Mouse (Mus musculus) A20 (cell line): Measurements from ENCODE around the gene Fam83e.

Experiments used
- DNase-seq: peaks from one replicate; pipeline ENCODE4 v3.0.0-alpha.2; 2011; ENCODE audit warnings: low read depth, low spot score

The Fam83e gene

GRCm38 (mm10) chr7:45739820-45740219, 18.8 kb downstream of the Fam83e start:
- DNase-seq: no peak

DNA sequence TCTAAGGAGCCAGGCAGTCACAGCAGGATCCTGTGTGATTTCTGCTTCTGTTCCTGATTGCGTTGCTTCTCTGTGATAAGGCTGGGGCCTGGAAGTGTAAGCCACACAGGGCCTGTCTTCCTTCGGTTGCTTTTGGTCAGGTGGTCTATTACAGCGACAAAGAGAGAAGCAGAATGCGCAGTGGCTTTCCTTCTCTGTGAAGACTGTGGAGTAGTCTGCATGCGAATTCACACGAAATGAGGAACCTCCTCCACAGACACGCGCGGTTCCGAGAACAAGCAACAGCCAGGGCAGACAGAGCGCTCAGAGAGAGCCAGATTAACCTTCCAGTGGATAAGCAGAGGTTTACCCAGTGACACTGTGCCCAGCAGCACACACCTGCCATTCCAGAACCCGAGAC, 20.3 kb downstream of the Fam83e start:
- no peak for DNase-seq

- DNase-seq: no peak
Measured at GRCm38 (mm10) chr7:45741777-45742176, 20.8 kb downstream of the Fam83e start.

GRCm38 (mm10) chr7:45742338-45742737, 21.3 kb downstream of the Fam83e start:
- no peak for DNase-seq

- peak; percentile 46 for DNase-seq
Measured at GRCm38 (mm10) chr7:45744387-45744786, 23.4 kb downstream of the Fam83e start.

GRCm38 (mm10) chr7:45746518-45746917, 25.5 kb downstream of the Fam83e start:
- DNase-seq: peak; percentile 36

GRCm38 (mm10) chr7:45747450-45747849, 26.4 kb downstream of the Fam83e start:
- no peak for DNase-seq

DNA sequence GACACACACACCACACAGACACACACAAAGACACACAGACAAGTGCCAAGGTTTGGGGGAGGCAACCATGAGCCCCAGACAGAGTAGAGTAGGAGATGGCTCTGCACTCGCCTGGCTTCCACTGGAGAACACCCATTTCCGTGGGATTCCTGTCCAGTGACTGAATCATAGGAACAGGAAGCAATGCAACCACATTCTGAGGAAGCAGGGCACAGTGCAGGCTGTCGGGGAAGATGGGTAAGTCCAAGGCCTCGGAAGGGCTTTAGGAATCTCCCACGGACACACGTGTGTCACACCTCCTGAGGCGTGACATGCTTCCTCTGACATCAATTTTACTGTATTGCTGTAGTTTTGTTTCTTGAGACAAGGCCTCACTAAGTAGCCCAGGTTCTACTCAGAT, 27.1 kb downstream of the Fam83e start:
- DNase-seq: no peak

DNA sequence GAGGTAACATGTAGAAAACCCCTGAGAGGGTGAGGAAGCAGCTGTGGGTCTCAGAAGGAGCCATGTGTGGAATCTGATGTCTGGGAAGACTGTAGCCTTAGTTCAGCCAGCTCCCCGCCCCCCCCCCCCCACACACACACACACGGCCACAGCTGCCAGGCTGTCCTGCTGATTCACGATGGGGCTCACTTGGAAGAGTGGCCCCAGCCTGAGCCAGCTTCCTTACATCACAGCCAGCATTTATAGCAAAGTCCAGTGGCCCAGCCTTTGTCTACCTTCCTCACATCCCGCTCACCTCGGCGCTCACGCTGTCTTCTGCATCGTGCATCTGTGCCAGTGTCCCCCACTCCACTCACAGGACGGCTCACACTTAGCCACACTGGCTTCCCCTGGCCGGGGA, 28.4 kb downstream of the Fam83e start:
- no peak for DNase-seq

- no peak for DNase-seq
Measured at GRCm38 (mm10) chr7:45750162-45750561, 29.1 kb downstream of the Fam83e start.

- peak; percentile 26 for DNase-seq
Measured at GRCm38 (mm10) chr7:45755703-45756102, 34.7 kb downstream of the Fam83e start.

DNA sequence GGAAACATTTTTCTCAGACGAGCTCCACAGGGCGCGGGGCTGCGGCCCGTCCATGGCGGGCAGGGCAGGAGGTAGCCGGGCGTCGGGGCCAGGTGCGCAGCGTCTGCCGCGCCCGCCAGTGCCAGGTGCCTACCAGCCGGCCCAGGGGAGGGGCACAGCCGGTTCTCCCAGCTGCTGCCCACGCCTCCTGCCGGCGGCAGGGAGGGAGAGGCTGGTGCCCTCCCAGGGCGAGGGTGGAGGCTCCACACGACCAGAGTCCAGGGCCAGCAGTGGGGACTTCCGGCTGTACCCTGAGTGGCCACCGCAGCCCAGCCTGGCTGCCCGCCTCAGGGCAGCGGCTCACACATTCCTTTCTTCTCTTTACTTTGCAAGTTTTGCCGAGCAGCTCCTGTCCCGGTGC, 38.4 kb downstream of the Fam83e start:
- DNase-seq: no peak

DNA sequence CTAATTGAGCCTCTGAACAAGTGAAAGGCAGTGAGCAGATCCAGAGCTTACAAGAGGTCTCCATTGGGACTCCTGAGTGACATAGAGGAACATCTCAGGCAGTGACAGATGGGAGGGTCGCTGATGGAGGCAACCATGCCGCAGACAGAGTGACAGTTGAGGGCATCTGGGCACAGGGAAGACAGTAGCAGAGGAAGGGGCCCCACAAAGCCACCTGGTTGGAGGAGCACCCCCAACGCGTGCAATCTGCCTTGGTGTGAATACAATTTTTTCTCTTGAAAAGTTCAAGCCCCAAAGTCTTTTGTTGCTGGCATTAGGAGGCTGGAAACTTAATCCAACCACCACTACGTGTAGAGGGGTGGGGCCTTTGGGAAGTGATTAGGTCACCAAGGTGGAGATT, 39.1 kb downstream of the Fam83e start:
- no peak for DNase-seq

GRCm38 (mm10) chr7:45765995-45766394, 45.0 kb downstream of the Fam83e start:
- no peak for DNase-seq

GRCm38 (mm10) chr7:45766764-45767163, 45.8 kb downstream of the Fam83e start:
- no peak for DNase-seq

DNA sequence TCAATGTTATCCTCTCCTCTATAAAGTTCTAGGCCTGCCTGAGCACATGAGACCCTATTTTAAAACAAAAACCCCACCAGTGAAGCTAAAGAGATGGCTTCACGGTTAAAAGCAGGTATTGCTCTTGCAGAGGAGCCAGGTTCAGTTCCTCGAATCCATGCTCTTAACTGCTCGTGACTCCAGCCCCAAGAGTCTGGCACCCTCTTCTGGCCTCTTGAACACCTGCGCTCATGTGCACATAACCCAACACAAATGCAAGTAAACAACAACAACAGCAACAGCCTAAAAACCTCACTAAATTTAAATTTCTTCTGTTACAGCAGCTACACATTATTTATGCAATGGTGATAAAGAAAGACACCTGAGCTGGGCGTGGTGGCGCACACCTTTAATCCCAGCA, 46.5 kb downstream of the Fam83e start:
- DNase-seq: no peak

- DNase-seq: no peak
Measured at GRCm38 (mm10) chr7:45770427-45771082, 49.5 kb downstream of the Fam83e start.

DNA sequence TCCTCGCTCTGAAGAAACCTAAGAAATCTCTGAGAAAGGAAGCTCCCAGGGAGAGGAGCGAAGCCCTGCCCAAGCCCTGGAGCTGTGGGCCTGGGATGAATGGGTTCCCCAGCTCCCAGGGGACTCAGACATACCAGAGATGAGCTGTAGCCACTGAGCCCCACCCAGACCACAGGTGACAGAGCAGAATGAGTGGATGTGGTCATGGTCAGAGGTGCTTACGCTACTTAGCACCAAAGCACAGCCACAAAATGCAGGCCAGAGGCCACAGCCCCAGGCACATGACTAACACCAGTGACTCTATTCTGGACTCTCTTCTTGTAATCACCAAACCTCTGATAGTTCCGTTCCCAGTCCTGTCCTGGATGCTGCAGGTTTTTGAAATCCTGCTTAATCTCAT, 50.1 kb downstream of the Fam83e start:
- DNase-seq: no peak

GRCm38 (mm10) chr7:45775237-45775636, 54.2 kb downstream of the Fam83e start:
- DNase-seq: no peak
